In the genomic region with DNA sequence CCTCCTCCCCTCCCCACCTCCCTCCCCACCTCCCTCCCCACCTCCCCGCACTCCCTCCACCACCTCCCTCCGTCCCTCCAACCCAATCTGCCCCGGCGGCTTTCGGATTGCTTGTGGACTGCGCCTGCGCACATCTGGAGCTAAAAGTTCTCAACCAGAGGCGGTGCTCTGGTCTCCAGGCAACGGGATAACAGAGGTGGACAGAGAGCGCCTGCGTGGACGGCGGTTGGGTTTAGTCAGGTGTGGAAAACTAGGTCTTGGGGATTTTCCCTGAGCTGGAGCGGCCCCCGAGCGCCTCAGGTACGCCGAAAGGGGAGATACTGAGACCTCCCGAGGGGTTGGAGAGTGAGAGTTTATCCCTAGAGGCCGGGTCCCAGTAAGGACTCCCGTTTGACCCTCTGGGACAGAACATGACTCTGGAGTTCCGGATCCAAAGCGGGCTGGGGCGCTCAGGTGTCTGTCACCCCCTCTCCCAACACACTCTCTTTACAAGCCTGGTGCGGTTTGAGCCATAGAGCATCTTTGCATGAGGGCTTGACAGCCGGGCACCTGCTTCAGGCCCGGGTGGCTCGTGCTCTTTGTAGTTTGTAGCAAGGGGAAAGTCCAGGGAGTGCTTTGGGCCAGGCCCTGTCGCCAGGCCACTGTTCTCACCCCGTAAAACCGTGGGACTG, we compare ENCODE assay signal across 8 mouse cellular contexts. TPM values are rescaled to one million over a fixed set of nuclear protein-coding genes. Genes with fewer than 3 reads are reported as not detected.
DNase-seq lines count a peak whose midpoint lies in the region; ATAC-seq and TF ChIP-seq lines count a peak whose summit lies in the region.

A gene (plus strand): TSS at position 106 of the 671 bp plus-strand sequence.

- H3K4me1 ChIP-seq in forebrain, embryonic 13.5 days: peaks cover 13% of the 10 kb centered on the region
- H3K4me1 ChIP-seq in heart, postnatal 0 days (ENCODE audit: control insufficient read depth, insufficient read depth): peaks cover 19% of the 10 kb centered on the region
- no peaks in the 10 kb centered on the region; a peak in 1 of 4 replicates for H3K4me1 ChIP-seq in liver, embryonic 14.5 days (replicated peaks; ENCODE audit: control insufficient read depth in 2 of 2, insufficient read depth in 2 of 2, low read length in 1 of 2)
- H3K4me1 ChIP-seq in stomach, embryonic 14.5 days (ENCODE audit: control insufficient read depth, insufficient read depth, low read length): peaks cover 10% of the 10 kb centered on the region; the same call in 1 of the 2 replicates

- peak within 1 kb of the TSS; percentile 80 for H3ac ChIP-seq in C2C12 (ENCODE audit: control insufficient read depth, insufficient read length, low read depth)

- WGBS in forebrain, embryonic 13.5 days: 2% methylated on average over 30 of the region's 31 CpGs
- WGBS in heart, postnatal 0 days: 2% methylated on average over 29 of the region's 31 CpGs
- 6% methylated on average over 30 of the region's 31 CpGs for WGBS in liver, embryonic 14.5 days (ENCODE audit: insufficient replicate concordance)
- WGBS in stomach, embryonic 14.5 days: 4% methylated on average over 31 of the region's 31 CpGs

- H3K9ac ChIP-seq in forebrain, embryonic 13.5 days: peak within 1 kb of the TSS; percentile 59
- peak within 1 kb of the TSS; percentile 37 for H3K9ac ChIP-seq in heart, postnatal 0 days (replicated peaks; ENCODE audit: low read depth, low read length)
- peak within 1 kb of the TSS; percentile 57; the same call in 1 of the 2 replicates for H3K9ac ChIP-seq in liver, embryonic 14.5 days (replicated peaks)
- H3K9ac ChIP-seq in stomach, embryonic 14.5 days (replicated peaks; ENCODE audit: low read depth, low read length): peak within 1 kb of the TSS; percentile 22; the same call in 1 of the 2 replicates

- H3K4me3 ChIP-seq in C2C12 (ENCODE audit: insufficient read depth, poor library complexity, severe bottlenecking): peak within 1 kb of the TSS; percentile 51
- H3K4me3 ChIP-seq in forebrain, embryonic 13.5 days: peak within 1 kb of the TSS; percentile 42
- H3K4me3 ChIP-seq in heart, postnatal 0 days (ENCODE audit: low read depth, low read length): peak within 1 kb of the TSS; percentile 53
- peak within 1 kb of the TSS; percentile 53 to 56 for H3K4me3 ChIP-seq in liver, embryonic 14.5 days (ENCODE audit: insufficient read depth in 1 of 2, low read depth in 2 of 2, low read length in 2 of 2)
- peak within 1 kb of the TSS; percentile 41 for H3K4me3 ChIP-seq in stomach, embryonic 14.5 days (ENCODE audit: low read depth, low read length)

- H3K4me2 ChIP-seq in forebrain, embryonic 13.5 days: peak within 1 kb of the TSS; percentile 72
- peak within 1 kb of the TSS; percentile 69 for H3K4me2 ChIP-seq in heart, postnatal 0 days (ENCODE audit: low read depth, low read length)
- H3K4me2 ChIP-seq in liver, embryonic 14.5 days (ENCODE audit: low read depth): peak within 1 kb of the TSS; percentile 77
- peak within 1 kb of the TSS; percentile 54 for H3K4me2 ChIP-seq in stomach, embryonic 14.5 days (replicated peaks; ENCODE audit: low read depth, low read length)

- no peaks in the 10 kb centered on the region for H3K79me2 ChIP-seq in C2C12 (ENCODE audit: control insufficient read depth, insufficient read depth)

- no peak for TF ChIP-seq CTCF in C2C12 (IDR thresholded peaks at IDR 0.05; ENCODE audit: control insufficient read depth, insufficient read depth, insufficient read length)
- no peak for TF ChIP-seq CTCF in heart, postnatal 0 days (IDR thresholded peaks at IDR 0.05; ENCODE audit: low read depth)
- no peak for TF ChIP-seq CTCF in liver, embryonic 14.5 days (IDR thresholded peaks at IDR 0.05; ENCODE audit: low read depth)

- H3K9me3 ChIP-seq in forebrain, embryonic 13.5 days (replicated peaks): no peaks in the 10 kb centered on the region
- H3K9me3 ChIP-seq in heart, postnatal 0 days (replicated peaks; ENCODE audit: control insufficient read depth, low read length): no peaks in the 10 kb centered on the region
- H3K9me3 ChIP-seq in liver, embryonic 14.5 days (ENCODE audit: control insufficient read depth, low read length): no peaks in the 10 kb centered on the region
- no peaks in the 10 kb centered on the region for H3K9me3 ChIP-seq in stomach, embryonic 14.5 days (ENCODE audit: control insufficient read depth, low read depth, low read length)

- DNase-seq in adrenal gland, postnatal 25 days: peak; percentile 89
- peak; percentile 95 for DNase-seq in heart, postnatal 0 days (ENCODE audit: low spot score)
- DNase-seq in kidney, postnatal 25 days: peak; percentile 97 to 98
- DNase-seq in liver, embryonic 14.5 days (ENCODE audit: low read depth in 3 of 3, low spot score in 3 of 3): peak; percentile 61 to 76 (median 65)
- peak; percentile 91 for DNase-seq in neural tube, embryonic 10.5 days (ENCODE audit: extremely low spot score, low spot score)

- H3K79me3 ChIP-seq in C2C12 (ENCODE audit: low read depth): no peaks in the 10 kb centered on the region

- H3K27me3 ChIP-seq in C2C12 (ENCODE audit: control insufficient read depth, insufficient read depth, insufficient read length): no peaks in the 10 kb centered on the region
- no peaks in the 10 kb centered on the region for H3K27me3 ChIP-seq in forebrain, embryonic 13.5 days
- H3K27me3 ChIP-seq in heart, postnatal 0 days (ENCODE audit: control insufficient read depth, insufficient read depth, low read length): no peaks in the 10 kb centered on the region
- H3K27me3 ChIP-seq in liver, embryonic 14.5 days (ENCODE audit: control insufficient read depth, insufficient read depth, low read length): peaks cover 13% of the 10 kb centered on the region
- no peaks in the 10 kb centered on the region for H3K27me3 ChIP-seq in stomach, embryonic 14.5 days (ENCODE audit: control insufficient read depth, insufficient read depth, low read length)

- no peaks in the 10 kb centered on the region for H3K36me3 ChIP-seq in C2C12 (ENCODE audit: control insufficient read depth, insufficient read depth)
- no peaks in the 10 kb centered on the region for H3K36me3 ChIP-seq in forebrain, embryonic 13.5 days (ENCODE audit: poor library complexity, severe bottlenecking)
- no peaks in the 10 kb centered on the region for H3K36me3 ChIP-seq in heart, postnatal 0 days (replicated peaks; ENCODE audit: control insufficient read depth, insufficient read depth, low read length)
- no peaks in the 10 kb centered on the region for H3K36me3 ChIP-seq in liver, embryonic 14.5 days (replicated peaks; ENCODE audit: control insufficient read depth, insufficient read depth, low read depth)
- no peaks in the 10 kb centered on the region for H3K36me3 ChIP-seq in stomach, embryonic 14.5 days (ENCODE audit: control insufficient read depth, insufficient read depth, low read length)

- no peak for TF ChIP-seq EP300 in heart, postnatal 0 days (IDR thresholded peaks at IDR 0.05; ENCODE audit: low read depth)
- TF ChIP-seq EP300 in liver, embryonic 14.5 days (IDR thresholded peaks at IDR 0.05; ENCODE audit: low read depth): no peak

- peak; percentile 86 for ATAC-seq in forebrain, embryonic 13.5 days
- ATAC-seq in heart, postnatal 0 days (ENCODE audit: insufficient read depth, low read depth): peak; percentile 92
- peak; percentile 74 for ATAC-seq in liver, embryonic 14.5 days (ENCODE audit: insufficient read depth)
- peak; percentile 87 for ATAC-seq in stomach, embryonic 14.5 days (ENCODE audit: insufficient number of reproducible peaks, insufficient read depth, low FRiP score, low read depth)

- no peak within 1 kb of the TSS for H3K27ac ChIP-seq in forebrain, embryonic 13.5 days
- peak within 1 kb of the TSS; percentile 82 for H3K27ac ChIP-seq in heart, postnatal 0 days (ENCODE audit: low read depth)
- no peak within 1 kb of the TSS for H3K27ac ChIP-seq in liver, embryonic 14.5 days
- peak within 1 kb of the TSS; percentile 84 for H3K27ac ChIP-seq in stomach, embryonic 14.5 days (ENCODE audit: low read length)

TF ChIP-seq in C2C12, 6 proteins besides CTCF, POLR2A, EP300 and RAD21:
- TF ChIP-seq FOSL1 (IDR thresholded peaks at IDR 0.05; ENCODE audit: insufficient read depth, low read length, poor library complexity, severe bottlenecking) (no peak), MAX (IDR thresholded peaks at IDR 0.05) (no peak), USF1 (IDR thresholded peaks at IDR 0.05; ENCODE audit: low read depth) (no peak), CEBPB (IDR thresholded peaks at IDR 0.05; ENCODE audit: low read depth) (no peak), MYOD1 (IDR thresholded peaks at IDR 0.05; ENCODE audit: control insufficient read depth, insufficient read length, low read depth) (no peak), MYOG (IDR thresholded peaks at IDR 0.05; ENCODE audit: control insufficient read depth, extremely low read depth, insufficient read length) (no peak)
TF ChIP-seq in C2C12: peak in this region for 0.

RNA-seq across cellular contexts. Expression of the gene that starts here (rescaled TPM):
- polyA plus RNA-seq in C2C12 (2012; fragmentation: generic; extraction: Trizol): 0.75 TPM
- total RNA-seq in adrenal gland, postnatal 25 days (2021): 1.8 and 1.9 TPM in 2 replicates
- 1.0 and 1.4 TPM in 2 replicates for polyA plus RNA-seq in forebrain, embryonic 13.5 days (2015; fragmentation: Nextera tagmentation; extraction: Ambion mirVana)
- 0.80 and 0.85 TPM in 2 replicates for total RNA-seq in heart, postnatal 0 days (2014; rRNA removed; ENCODE audit: low replicate concordance)
- 1.1 TPM in 2 replicates for polyA plus RNA-seq in heart, postnatal 0 days (2015; fragmentation: Nextera tagmentation; extraction: Ambion mirVana)
- polyA plus RNA-seq in liver, embryonic 14.5 days (2012; rRNA removed): 0.02 TPM in 2 replicates
- 0.03 and 0.19 TPM in 2 replicates for polyA plus RNA-seq in liver, embryonic 14.5 days (2014; fragmentation: Nextera tagmentation; extraction: Ambion mirVana)
- 2.0 and 2.8 TPM in 2 replicates for polyA plus RNA-seq in stomach, embryonic 14.5 days (2014; fragmentation: Nextera tagmentation; extraction: Ambion mirVana)

Comparison
In these comparisons a context has a peak if more than half of its experiments do, and no peak if none do; other contexts are left out.
1. Peak in DNase-seq, ATAC-seq, H3K4me3 ChIP-seq, H3K9ac ChIP-seq and H3K4me2 ChIP-seq in liver, embryonic 14.5 days; RNA of the gene not detected or under 1 TPM.
2. H3K27ac ChIP-seq: peak in heart, postnatal 0 days (single experiment) and stomach, embryonic 14.5 days (single experiment); none in forebrain, embryonic 13.5 days (single experiment) and liver, embryonic 14.5 days (single experiment).
3. Peak in every context shown above with its lines, with median percentiles within 50 percentile points of each other: H3K4me3 ChIP-seq, DNase-seq, ATAC-seq, H3K4me2 ChIP-seq and H3K9ac ChIP-seq.